Comparison of ENCODE assay signal across 8 mouse cellular contexts in genomic region chr2:26646643-26647293, GRCm38 (mm10). TPM values are rescaled to one million over a fixed set of nuclear protein-coding genes. Genes with fewer than 3 reads are reported as not detected.
DNase-seq lines count a peak whose midpoint lies in the region; ATAC-seq lines count a peak whose summit lies in the region.

No protein-coding gene starts in this region.

- no peaks in the 10 kb centered on the region for H3K27me3 ChIP-seq in embryonic facial prominence, embryonic 14.5 days (replicated peaks; ENCODE audit: control insufficient read depth, insufficient read depth, low read length)
- peaks cover 6% of the 10 kb centered on the region; the same call in 1 of the 2 replicates for H3K27me3 ChIP-seq in heart, embryonic 10.5 days (ENCODE audit: insufficient read depth, poor library complexity, severe bottlenecking)
- no peaks in the 10 kb centered on the region for H3K27me3 ChIP-seq in liver, embryonic 11.5 days (replicated peaks; ENCODE audit: control insufficient read depth, insufficient read depth, low read length)
- no peaks in the 10 kb centered on the region for H3K27me3 ChIP-seq in stomach, embryonic 15.5 days (replicated peaks)

- no peak overlapping the region for H3K4me3 ChIP-seq in embryonic facial prominence, embryonic 14.5 days (ENCODE audit: low read depth, low read length)
- peak overlapping the region; percentile 15; the same call in 1 of the 2 replicates for H3K4me3 ChIP-seq in heart, embryonic 10.5 days
- no peak overlapping the region for H3K4me3 ChIP-seq in liver, embryonic 11.5 days (ENCODE audit: low read depth, low read length)
- H3K4me3 ChIP-seq in stomach, embryonic 15.5 days (replicated peaks) = no peak overlapping the region

- ATAC-seq in embryonic facial prominence, embryonic 14.5 days (ENCODE audit: low read depth) = peak; percentile 99
- peak; percentile 89 for ATAC-seq in liver, embryonic 11.5 days (replicated peaks; ENCODE audit: low FRiP score)
- peak; percentile 96 for ATAC-seq in stomach, embryonic 15.5 days (ENCODE audit: insufficient read depth, low FRiP score, low read depth)

- H3K9ac ChIP-seq in embryonic facial prominence, embryonic 14.5 days (ENCODE audit: low read depth, low read length) = no peak overlapping the region
- no peak overlapping the region for H3K9ac ChIP-seq in liver, embryonic 11.5 days (ENCODE audit: low read depth, low read length)
- no peak overlapping the region for H3K9ac ChIP-seq in stomach, embryonic 15.5 days

- no peaks in the 10 kb centered on the region for H3K4me1 ChIP-seq in embryonic facial prominence, embryonic 14.5 days (ENCODE audit: control insufficient read depth, insufficient read depth, low read length)
- H3K4me1 ChIP-seq in heart, embryonic 10.5 days = peaks cover 7% of the 10 kb centered on the region; the same call in 1 of the 2 replicates
- H3K4me1 ChIP-seq in liver, embryonic 11.5 days (replicated peaks; ENCODE audit: control insufficient read depth, insufficient read depth, low read length) = no peaks in the 10 kb centered on the region
- H3K4me1 ChIP-seq in stomach, embryonic 15.5 days = no peaks in the 10 kb centered on the region

- no peaks in the 10 kb centered on the region for H3K9me3 ChIP-seq in embryonic facial prominence, embryonic 14.5 days (ENCODE audit: control insufficient read depth, low read length)
- H3K9me3 ChIP-seq in heart, embryonic 10.5 days = no peaks in the 10 kb centered on the region
- no peaks in the 10 kb centered on the region for H3K9me3 ChIP-seq in liver, embryonic 11.5 days (ENCODE audit: control insufficient read depth, low read length)
- H3K9me3 ChIP-seq in stomach, embryonic 15.5 days = no peaks in the 10 kb centered on the region

- H3K27ac ChIP-seq in embryonic facial prominence, embryonic 14.5 days (replicated peaks; ENCODE audit: low read depth, low read length) = no peak overlapping the region
- no peak overlapping the region for H3K27ac ChIP-seq in heart, embryonic 10.5 days
- no peak overlapping the region for H3K27ac ChIP-seq in liver, embryonic 11.5 days (ENCODE audit: low read depth, low read length)
- no peak overlapping the region for H3K27ac ChIP-seq in stomach, embryonic 15.5 days

- no peaks in the 10 kb centered on the region for H3K36me3 ChIP-seq in embryonic facial prominence, embryonic 14.5 days (ENCODE audit: control insufficient read depth, insufficient read depth, low read length)
- no peaks in the 10 kb centered on the region for H3K36me3 ChIP-seq in heart, embryonic 10.5 days
- H3K36me3 ChIP-seq in liver, embryonic 11.5 days (ENCODE audit: control insufficient read depth, insufficient read depth, low read length) = no peaks in the 10 kb centered on the region
- H3K36me3 ChIP-seq in stomach, embryonic 15.5 days = no peaks in the 10 kb centered on the region

- DNase-seq in CD4-positive helper T cell, adult 2 months (ENCODE audit: low read depth, low spot score) = peak; percentile 90
- peak; percentile 69 to 80 for DNase-seq in adrenal gland, postnatal 36 days
- DNase-seq in embryonic facial prominence, embryonic 14.5 days (ENCODE audit: low spot score) = peak; percentile 91
- peak; percentile 94 for DNase-seq in heart, embryonic 10.5 days (ENCODE audit: low spot score)
- DNase-seq in kidney, adult 9 months = peak; percentile 88
- DNase-seq in liver, embryonic 11.5 days (ENCODE audit: low spot score) = peak; percentile 83
- DNase-seq in naive thymus-derived CD4-positive, alpha-beta T cell, adult 2 months (ENCODE audit: low read depth) = peak; percentile 96

- WGBS in embryonic facial prominence, embryonic 14.5 days = 28% methylated on average over 3 of the region's 3 CpGs
- 27% methylated on average over 3 of the region's 3 CpGs for WGBS in heart, embryonic 10.5 days
- WGBS in liver, embryonic 11.5 days = 24% methylated on average over 3 of the region's 3 CpGs
- 14% methylated on average over 3 of the region's 3 CpGs for WGBS in stomach, embryonic 15.5 days

- H3K4me2 ChIP-seq in embryonic facial prominence, embryonic 14.5 days (ENCODE audit: low read depth, low read length) = no peak overlapping the region
- H3K4me2 ChIP-seq in liver, embryonic 11.5 days = no peak overlapping the region
- no peak overlapping the region for H3K4me2 ChIP-seq in stomach, embryonic 15.5 days

RNA-seq across cellular contexts. Expression of gene Fam69b, which starts 18.5 kb away (rescaled TPM):
- total RNA-seq in adrenal gland, postnatal 36 days (2021) = 1 to 10 TPM; 5.8 to 8.8 TPM
- polyA plus RNA-seq in embryonic facial prominence, embryonic 14.5 days (2014; fragmentation: Nextera tagmentation; extraction: Ambion mirVana) = 31.1 and 40.1 TPM in 2 replicates
- 15.7 and 18.2 TPM in 2 replicates for polyA plus RNA-seq in heart, embryonic 10.5 days (2016; fragmentation: Nextera tagmentation; extraction: Ambion mirVana)
- 10.5 and 11.1 TPM in 2 replicates for polyA plus RNA-seq in liver, embryonic 11.5 days (2014; fragmentation: Nextera tagmentation; extraction: Ambion mirVana)
- polyA plus RNA-seq in stomach, embryonic 15.5 days (2015; fragmentation: Nextera tagmentation; extraction: Ambion mirVana) = 28.9 and 33.7 TPM in 2 replicates

RNA-seq across cellular contexts. Expression of gene Lcn4, which starts 24.3 kb away (rescaled TPM):
- not detected for total RNA-seq in adrenal gland, postnatal 36 days (2021)
- not detected in 2 replicates for polyA plus RNA-seq in embryonic facial prominence, embryonic 14.5 days (2014; fragmentation: Nextera tagmentation; extraction: Ambion mirVana)
- not detected in 2 replicates for polyA plus RNA-seq in heart, embryonic 10.5 days (2016; fragmentation: Nextera tagmentation; extraction: Ambion mirVana)
- polyA plus RNA-seq in liver, embryonic 11.5 days (2014; fragmentation: Nextera tagmentation; extraction: Ambion mirVana) = not detected in 2 replicates
- polyA plus RNA-seq in stomach, embryonic 15.5 days (2015; fragmentation: Nextera tagmentation; extraction: Ambion mirVana) = not detected in 2 replicates

RNA-seq across cellular contexts. Expression of gene Agpat2, which starts 42.6 kb away (rescaled TPM):
- total RNA-seq in adrenal gland, postnatal 36 days (2021) = 100 to 1,000 TPM; 301 to 364 TPM
- polyA plus RNA-seq in embryonic facial prominence, embryonic 14.5 days (2014; fragmentation: Nextera tagmentation; extraction: Ambion mirVana) = 25.1 and 26.7 TPM in 2 replicates
- polyA plus RNA-seq in heart, embryonic 10.5 days (2016; fragmentation: Nextera tagmentation; extraction: Ambion mirVana) = 20.4 and 28.9 TPM in 2 replicates
- polyA plus RNA-seq in liver, embryonic 11.5 days (2014; fragmentation: Nextera tagmentation; extraction: Ambion mirVana) = 36.1 and 40.1 TPM in 2 replicates
- 60.1 and 63.4 TPM in 2 replicates for polyA plus RNA-seq in stomach, embryonic 15.5 days (2015; fragmentation: Nextera tagmentation; extraction: Ambion mirVana)
